Mouse (Mus musculus) cerebellum, adult 2 months (tissue): Measurements from ENCODE around the gene Zfhx3. TPM values are rescaled to one million over a fixed set of nuclear protein-coding genes. Genes with fewer than 3 reads are reported as not detected.

Experiments
- DNase-seq, 2 experiments: peaks; one replicate each; pipeline ENCODE4 v3.0.0; 2021
- H3K27ac ChIP-seq: fragments of 200-500 bp; 2 replicates; pipeline ENCODE4 v1.5.1; 2012; ENCODE audit warnings: low read length, control low read depth, inconsistent platforms; ENCODE audit not compliant: insufficient read depth
- H3K27me3 ChIP-seq: fragments of 200-500 bp; 2 replicates; pipeline ENCODE4 v1.6.1; 2012; ENCODE audit warnings: inconsistent platforms, mild to moderate bottlenecking, low read length, moderate library complexity; ENCODE audit not compliant: control insufficient read depth, insufficient read depth
- H3K4me1 ChIP-seq: fragments of 200-500 bp; 2 replicates; pipeline ENCODE4 v1.6.1; 2011; ENCODE audit warnings: low read length; ENCODE audit not compliant: control insufficient read depth, insufficient read depth
- H3K4me3 ChIP-seq: fragments of 200-500 bp; replicated peaks from 2 replicates; pipeline ENCODE3; 2011; ENCODE audit warnings: mild to moderate bottlenecking, low read depth, low read length, control low read depth; ENCODE audit not compliant: insufficient read depth
- CTCF ChIP-seq: fragments of 200-500 bp; IDR thresholded peaks from 2 replicates; pipeline ENCODE4 v1.5.1; 2011; ENCODE audit warnings: low read depth, mild to moderate bottlenecking, control low read depth, low read length, moderate library complexity, borderline replicate concordance; ENCODE audit not compliant: insufficient read depth
- POLR2A ChIP-seq: fragments of 200-500 bp; IDR thresholded peaks from 2 replicates; pipeline ENCODE4 v1.6.1; 2011; ENCODE audit warnings: low read length, control low read depth, borderline replicate concordance; ENCODE audit not compliant: insufficient read depth
- WGBS: fragments of 180-500 bp; shearing (Covaris S2); methylation state at CpG from one replicate; pipeline ENCODE4 v1.1.7; 2018; 5-methylcytosine and 5-hydroxymethylcytosine counted together
- polyA plus RNA-seq: library from polyadenylated mRNA; depleted of rRNA; stranded (reverse); fragments of >200 nt; gene quantifications from 2 replicates; pipeline ENCODE4 v1.2.3, GENCODE M21; 2012

The Zfhx3 gene
- polyA plus RNA-seq, 1 experiment = 3.3 TPM

DNA sequence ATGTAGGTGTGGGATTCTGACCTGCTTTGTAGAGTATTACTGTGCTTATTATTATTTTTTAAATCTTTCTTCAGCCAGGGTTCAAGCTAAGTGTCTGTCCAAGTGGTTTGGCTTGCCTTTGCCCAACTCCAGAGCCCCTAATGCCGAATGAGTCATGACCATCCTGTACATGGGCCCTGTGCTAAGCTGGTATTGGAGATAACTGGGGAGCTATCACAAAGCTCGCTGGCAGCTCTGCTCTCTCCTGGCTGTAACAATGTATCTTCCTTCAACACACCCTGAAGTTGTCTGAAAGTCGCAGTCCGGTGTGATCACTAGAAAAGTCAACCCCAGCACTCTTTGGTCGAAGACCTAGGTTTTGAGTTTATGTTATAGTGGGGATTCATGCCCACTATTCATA is 1049.0 kb downstream of the Zfhx3 start:
- Histone ChIP-seq H3K27me3 (no peaks in the 10 kb centered on the region), H3K27ac (no peak overlapping the region), H3K4me3 (no peak overlapping the region), H3K4me1 (no peaks in the 10 kb centered on the region)
- 96% methylated on average over 5 of the region's 5 CpGs for WGBS
- no peak for TF ChIP-seq CTCF
- TF ChIP-seq POLR2A = no peak
- DNase-seq = no peak

DNA sequence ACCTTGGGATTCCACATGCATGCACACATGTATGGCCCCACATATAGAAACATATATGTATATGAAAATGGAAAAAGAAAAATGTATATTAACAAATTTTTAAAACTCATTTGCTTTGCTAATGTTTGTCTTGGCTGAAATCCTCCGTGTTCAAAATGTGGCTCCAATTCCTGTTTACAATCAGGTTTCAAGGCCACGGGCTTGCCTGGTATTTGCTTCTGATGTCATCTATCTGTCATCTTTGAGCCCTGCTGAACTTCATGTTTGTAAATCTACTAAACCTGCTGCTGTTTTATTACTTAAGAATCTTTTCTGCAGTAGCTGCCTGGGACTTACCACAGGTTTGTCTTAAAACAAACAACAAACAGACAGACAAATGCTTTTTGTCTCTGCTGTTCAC is 1051.3 kb downstream of the Zfhx3 start:
- DNase-seq = no peak
- WGBS = 82% methylated on average over 2 of the region's 2 CpGs

DNA sequence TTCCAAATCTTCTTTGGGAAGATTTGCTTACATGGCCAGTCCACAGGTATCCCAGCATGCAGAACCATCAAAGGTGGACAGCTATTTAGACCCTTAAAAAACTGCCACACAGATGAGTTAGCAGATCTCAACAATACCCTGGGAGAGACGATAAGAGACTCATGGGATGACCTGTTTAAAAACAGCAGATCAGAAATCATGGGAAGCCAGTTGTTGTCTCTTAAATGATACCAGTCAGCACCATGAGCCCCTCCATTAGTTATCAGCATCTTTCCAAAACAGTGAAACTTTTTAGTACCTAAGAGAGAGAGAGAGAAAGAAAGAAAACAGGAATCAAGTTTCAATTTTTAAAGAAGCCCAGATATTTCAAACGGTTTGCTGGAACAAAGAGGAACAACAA is 1051.7 kb downstream of the Zfhx3 start:
- Histone ChIP-seq H3K27me3 (no peaks in the 10 kb centered on the region), H3K27ac (no peak overlapping the region), H3K4me1 (no peaks in the 10 kb centered on the region), H3K4me3 (no peak overlapping the region)
- TF ChIP-seq POLR2A (no peak), CTCF (no peak)
- DNase-seq = no peak
- WGBS = 59% methylated on average over 2 of the region's 2 CpGs

More for the DNA sequence above, 1051.3 kb downstream of the Zfhx3 start:
- Histone ChIP-seq H3K27ac (no peak overlapping the region), H3K4me1 (no peaks in the 10 kb centered on the region), H3K27me3 (no peaks in the 10 kb centered on the region), H3K4me3 (no peak overlapping the region)
- TF ChIP-seq CTCF (no peak), POLR2A (no peak)

DNA sequence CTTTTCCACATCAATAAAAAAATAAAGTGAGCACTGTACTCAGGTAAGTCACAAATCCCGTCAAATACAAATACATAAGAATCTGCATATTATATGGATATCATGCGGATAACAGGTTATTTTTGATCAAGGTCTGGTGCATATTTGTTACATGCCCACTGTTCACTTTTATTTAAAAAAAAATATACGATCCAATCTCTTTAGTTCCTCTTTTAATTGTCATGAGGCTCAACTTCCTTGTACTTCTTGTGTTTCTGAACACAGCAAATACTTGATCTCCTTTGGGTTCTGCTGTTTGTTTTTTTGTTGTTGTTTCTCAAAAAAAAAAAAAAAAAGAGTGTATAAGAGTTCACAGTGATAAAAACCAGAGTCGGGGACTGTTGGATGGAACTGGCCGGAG is 1052.4 kb downstream of the Zfhx3 start:
- H3K4me1 ChIP-seq = no peaks in the 10 kb centered on the region
- no peaks in the 10 kb centered on the region for H3K27me3 ChIP-seq
- H3K4me3 ChIP-seq = no peak overlapping the region
- WGBS = 93% methylated on average over 5 of the region's 5 CpGs
- H3K27ac ChIP-seq = no peak overlapping the region
- no peak for DNase-seq
- TF ChIP-seq CTCF (no peak), POLR2A (no peak)

DNA sequence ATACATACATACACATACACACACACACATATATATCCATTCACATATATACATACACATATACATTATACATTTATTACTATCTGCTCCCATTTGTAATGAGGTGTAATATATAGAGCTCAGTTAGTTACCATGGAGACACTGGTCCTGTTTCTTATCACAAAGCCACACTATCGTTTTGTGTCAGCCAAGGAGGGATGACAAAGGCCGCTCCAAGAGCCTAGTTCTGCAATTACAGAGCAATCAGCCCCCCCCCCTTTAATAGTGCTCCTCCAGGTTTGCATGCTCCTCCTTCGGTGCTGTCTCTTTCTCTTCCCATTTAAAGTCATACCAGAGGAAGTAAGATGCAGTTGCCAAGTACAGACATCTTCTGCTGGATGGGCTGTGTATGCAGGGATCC is 1054.9 kb downstream of the Zfhx3 start:
- 67% methylated on average over 3 of the region's 3 CpGs for WGBS
- TF ChIP-seq CTCF (no peak), POLR2A (no peak)
- H3K4me3 ChIP-seq = no peak overlapping the region
- no peaks in the 10 kb centered on the region for H3K27me3 ChIP-seq
- DNase-seq = no peak
- no peaks in the 10 kb centered on the region for H3K4me1 ChIP-seq
- H3K27ac ChIP-seq = no peak overlapping the region

DNA sequence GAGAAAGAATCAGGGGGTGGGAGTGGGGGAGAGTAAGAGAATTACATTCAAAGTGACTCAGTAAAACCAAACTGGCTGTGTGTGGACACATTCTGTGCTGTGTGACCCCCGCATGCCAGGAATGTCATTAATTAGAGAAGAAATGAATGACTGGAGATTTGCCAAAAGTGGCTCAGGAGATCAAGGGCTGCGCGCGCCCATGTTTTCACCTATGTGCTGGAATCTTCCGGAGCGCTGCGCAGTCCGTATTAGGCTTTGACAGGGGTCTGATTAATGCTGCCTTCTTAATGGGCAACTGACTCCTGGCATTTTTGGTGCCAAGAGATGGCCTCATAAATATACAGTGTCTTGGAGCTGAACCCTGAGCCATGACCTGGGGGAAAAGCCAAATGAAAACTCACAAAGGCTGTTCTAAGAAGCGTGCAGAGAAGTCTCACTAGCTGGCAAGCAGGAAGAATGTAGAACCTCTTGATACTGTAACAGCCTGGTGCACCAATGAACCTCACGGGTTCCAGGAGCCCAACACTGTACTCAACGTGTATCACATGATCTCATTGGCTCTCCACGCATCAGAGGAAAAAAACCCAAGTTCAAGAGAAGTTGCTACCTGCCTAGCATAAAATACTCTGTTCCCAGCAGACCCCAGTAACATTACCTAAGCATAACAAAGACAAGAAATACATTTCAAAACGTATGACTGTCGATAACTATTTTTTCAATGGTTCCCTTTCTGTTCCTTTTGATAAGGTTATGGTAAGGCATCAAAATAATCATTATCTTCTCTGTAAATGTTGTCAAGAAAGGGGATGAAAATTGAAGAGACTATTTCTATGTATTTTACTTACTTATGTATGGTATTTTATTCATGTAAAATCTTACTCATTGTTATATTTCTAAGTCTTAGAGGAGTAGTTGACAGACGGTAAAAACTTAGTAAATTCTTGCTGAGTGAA is 1057.1 kb downstream of the Zfhx3 start:
- no peak overlapping the region for H3K4me3 ChIP-seq
- H3K27me3 ChIP-seq = no peaks in the 10 kb centered on the region
- WGBS = 76% methylated on average over 15 of the region's 15 CpGs
- H3K4me1 ChIP-seq = no peaks in the 10 kb centered on the region
- TF ChIP-seq CTCF = no peak
- TF ChIP-seq POLR2A = no peak
- DNase-seq = no peak
- H3K27ac ChIP-seq = no peak overlapping the region

DNA sequence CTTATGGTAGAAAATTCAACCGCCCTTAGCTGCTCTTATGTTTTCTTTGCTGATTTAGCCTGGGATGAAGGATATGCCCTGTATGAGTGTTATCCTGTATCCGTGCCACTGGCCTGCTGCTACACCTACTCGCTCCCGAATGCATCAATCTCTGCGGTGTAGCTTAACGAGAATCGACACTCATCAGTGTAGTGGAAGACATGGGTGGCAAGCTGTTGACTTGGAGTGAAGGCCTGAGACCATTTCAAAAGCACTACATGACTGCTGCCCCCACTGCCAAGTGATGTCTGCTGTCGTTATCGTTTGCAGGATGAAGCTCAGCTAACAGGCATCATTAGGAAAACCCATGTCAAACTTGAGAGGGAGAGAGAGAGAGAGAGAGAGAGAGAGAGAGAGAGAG is 1058.6 kb downstream of the Zfhx3 start:
- WGBS = 20% methylated on average over 9 of the region's 9 CpGs
- H3K4me1 ChIP-seq = no peaks in the 10 kb centered on the region
- TF ChIP-seq CTCF (no peak), POLR2A (no peak)
- H3K4me3 ChIP-seq = no peak overlapping the region
- no peak for DNase-seq
- no peak overlapping the region for H3K27ac ChIP-seq
- H3K27me3 ChIP-seq = no peaks in the 10 kb centered on the region

DNA sequence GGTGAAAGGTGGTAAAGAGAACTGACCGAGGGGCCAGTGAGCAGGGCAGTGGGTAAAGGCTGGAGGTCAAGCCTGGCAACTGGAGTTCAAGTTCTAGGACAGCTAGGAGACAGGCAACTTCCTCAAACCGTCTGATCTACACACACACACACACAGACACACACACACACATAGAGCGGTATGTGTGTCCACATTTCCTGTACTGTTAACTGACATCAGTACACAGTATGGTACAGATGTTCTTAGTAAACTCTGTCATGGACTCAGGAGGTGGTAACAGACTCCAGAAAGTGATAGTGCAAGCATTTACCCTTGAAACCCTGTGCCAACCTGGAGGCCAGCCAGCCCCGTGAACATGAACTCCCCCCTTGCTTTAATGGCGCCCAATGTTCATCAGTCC is 1059.5 kb downstream of the Zfhx3 start:
- Histone ChIP-seq H3K4me1 (no peaks in the 10 kb centered on the region), H3K27ac (no peak overlapping the region), H3K27me3 (no peaks in the 10 kb centered on the region), H3K4me3 (no peak overlapping the region)
- WGBS = 74% methylated on average over 5 of the region's 5 CpGs
- no peak for DNase-seq
- no peak for TF ChIP-seq POLR2A
- no peak for TF ChIP-seq CTCF
